Mouse (Mus musculus): ENCODE results near the gene Ppm1g. TPM values are rescaled to one million over a fixed set of nuclear protein-coding genes. Genes with fewer than 3 reads are reported as not detected.
A peak's percentile ranks its signal among the peaks of the same experiment; 100 is the strongest.
"Not testable (repeated sequence)": the region's sequence is repeated elsewhere in the genome, so short reads cannot be mapped to it uniquely, and the experiment has no call there.

The Ppm1g gene
- polyA plus RNA-seq, 1 experiment from 2014 or later: 169 TPM

DNA sequence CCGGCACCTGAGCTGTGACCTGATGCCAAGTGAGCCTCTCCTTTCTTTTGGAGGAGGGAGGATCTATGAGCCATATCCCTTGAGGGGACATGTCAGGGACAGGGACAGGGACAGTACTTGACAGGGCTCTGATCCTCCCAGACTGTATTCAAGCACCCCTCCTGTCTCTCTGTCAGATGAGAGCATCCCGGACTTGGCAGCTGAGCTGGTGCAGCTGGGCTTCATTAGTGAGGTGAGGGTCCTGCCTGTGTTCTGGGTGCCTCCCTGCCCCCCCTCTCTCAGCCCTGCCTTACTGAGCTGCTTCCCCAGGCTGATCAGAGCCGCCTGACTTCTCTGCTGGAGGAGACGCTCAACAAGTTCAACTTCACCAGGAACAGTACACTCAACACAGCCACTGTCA lies 30.2 kb upstream of the Ppm1g start:
- 70% methylated on average over 4 of the region's 4 CpGs for WGBS
- no peak overlapping the region for H3K4me3 ChIP-seq (replicated peaks)
- H3K27ac ChIP-seq: 0 out of 2 replicates have a peak overlapping the region, but pooled peaks have one; percentile 8
- peaks cover 96% of the 10 kb centered on the region for H3K36me3 ChIP-seq (replicated peaks)
- no peak overlapping the region for H3K4me2 ChIP-seq
- no peak for ATAC-seq (ENCODE audit: low FRiP score)
- H3K27me3 ChIP-seq: peaks cover 11% of the 10 kb centered on the region
- H3K9ac ChIP-seq: 0 out of 2 replicates have a peak overlapping the region, but pooled peaks have one; percentile 42
- H3K4me1 ChIP-seq: peaks cover 11% of the 10 kb centered on the region
- H3K9me3 ChIP-seq: no peaks in the 10 kb centered on the region

DNA sequence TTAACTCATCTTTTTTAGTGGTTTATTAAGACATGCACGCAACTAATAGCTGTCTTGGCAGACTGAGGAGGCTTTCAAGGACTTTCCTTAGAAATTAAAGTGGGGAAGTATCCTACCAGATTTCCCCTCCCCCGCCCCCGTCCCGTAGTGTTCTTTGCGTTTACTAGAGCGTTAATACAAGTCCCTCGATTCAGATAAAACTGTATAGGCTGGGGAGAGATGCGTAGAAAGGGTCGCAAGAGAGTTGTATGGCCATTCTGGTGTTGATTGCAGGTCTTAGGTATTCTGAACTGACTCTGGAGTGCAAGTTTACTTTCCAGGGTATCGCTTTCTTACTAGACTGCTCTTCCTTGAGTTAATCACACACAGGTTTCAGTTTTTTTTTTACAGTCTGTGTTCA lies 21.7 kb upstream of the Ppm1g start:
- no peak for ATAC-seq (ENCODE audit: low FRiP score)
- peak overlapping the region; percentile 96 for H3K9ac ChIP-seq
- no peaks in the 10 kb centered on the region for H3K27me3 ChIP-seq
- H3K9me3 ChIP-seq: no peaks in the 10 kb centered on the region
- H3K27ac ChIP-seq: no peak overlapping the region
- peak overlapping the region; percentile 98 for H3K4me3 ChIP-seq (replicated peaks)
- H3K36me3 ChIP-seq (replicated peaks): peaks cover 36% of the 10 kb centered on the region
- H3K4me2 ChIP-seq: peak overlapping the region; percentile 85
- H3K4me1 ChIP-seq: peaks cover 13% of the 10 kb centered on the region
- 23% methylated on average over 10 of the region's 10 CpGs for WGBS

- H3K9ac ChIP-seq: peak overlapping the region; percentile 96
- H3K36me3 ChIP-seq (replicated peaks): peaks cover 30% of the 10 kb centered on the region
- H3K27me3 ChIP-seq: no peaks in the 10 kb centered on the region
- WGBS: under 1% methylated on average over 13 of the region's 13 CpGs
- ATAC-seq (ENCODE audit: low FRiP score): no peak
- peaks cover 13% of the 10 kb centered on the region for H3K4me1 ChIP-seq
- H3K4me3 ChIP-seq (replicated peaks): peak overlapping the region; percentile 98
- no peaks in the 10 kb centered on the region for H3K9me3 ChIP-seq
- peak overlapping the region; percentile 98 for H3K27ac ChIP-seq
- H3K4me2 ChIP-seq: peak overlapping the region; percentile 85
Observed at GRCm38 (mm10) chr5:31241522-31242034, 21.1 kb upstream of the Ppm1g start.

- ATAC-seq (ENCODE audit: low FRiP score): peak; percentile 99
- H3K27me3 ChIP-seq: no peaks in the 10 kb centered on the region
- WGBS: under 1% methylated on average over 99 of the region's 103 CpGs
- peaks cover 23% of the 10 kb centered on the region for H3K36me3 ChIP-seq (replicated peaks)
- H3K4me2 ChIP-seq: peak within 1 kb of the TSS; percentile 85
- H3K4me3 ChIP-seq (replicated peaks): peak within 1 kb of the TSS; percentile 98
- H3K27ac ChIP-seq: peak within 1 kb of the TSS; percentile 98
- peaks cover 13% of the 10 kb centered on the region for H3K4me1 ChIP-seq
- 0 out of 2 replicates have a peak, but pooled peaks cover 3% of the 10 kb centered on the region for H3K9me3 ChIP-seq
- peak within 1 kb of the TSS; percentile 96 for H3K9ac ChIP-seq
Observed at GRCm38 (mm10) chr5:31240637-31241521, 20.4 kb upstream of the Ppm1g start, which contains the start of the genes Nrbp1 and Gm9970. TSS of gene Nrbp1 (plus strand) at chr5:31240864. TSS of gene Gm9970 (minus strand) at chr5:31241232.

GRCm38 (mm10) chr5:31226641-31227040 lies 6.2 kb upstream of the Ppm1g start:
- Histone ChIP-seq H3K36me3 (replicated peaks) (no peaks in the 10 kb centered on the region), H3K9ac (no peak overlapping the region), H3K4me2 (no peak overlapping the region), H3K4me1 (no peaks in the 10 kb centered on the region), H3K27me3 (no peaks in the 10 kb centered on the region; the same call in 1 of the 2 replicates), H3K27ac (no peak overlapping the region), H3K9me3 (no peaks in the 10 kb centered on the region), H3K4me3 (replicated peaks) (no peak overlapping the region)
- no peak for ATAC-seq (ENCODE audit: low FRiP score)
- WGBS: 76% methylated on average over 1 of the region's 1 CpGs

GRCm38 (mm10) chr5:31222696-31223095 lies 2.2 kb upstream of the Ppm1g start:
- Histone ChIP-seq H3K27me3 (no peaks in the 10 kb centered on the region), H3K4me1 (peaks cover 9% of the 10 kb centered on the region), H3K9ac (no peak overlapping the region), H3K27ac (no peak overlapping the region), H3K9me3 (no peaks in the 10 kb centered on the region), H3K4me2 (no peak overlapping the region), H3K36me3 (replicated peaks) (no peaks in the 10 kb centered on the region), H3K4me3 (replicated peaks) (no peak overlapping the region)
- ATAC-seq (ENCODE audit: low FRiP score): no peak
- 94% methylated on average over 9 of the region's 9 CpGs for WGBS

DNA sequence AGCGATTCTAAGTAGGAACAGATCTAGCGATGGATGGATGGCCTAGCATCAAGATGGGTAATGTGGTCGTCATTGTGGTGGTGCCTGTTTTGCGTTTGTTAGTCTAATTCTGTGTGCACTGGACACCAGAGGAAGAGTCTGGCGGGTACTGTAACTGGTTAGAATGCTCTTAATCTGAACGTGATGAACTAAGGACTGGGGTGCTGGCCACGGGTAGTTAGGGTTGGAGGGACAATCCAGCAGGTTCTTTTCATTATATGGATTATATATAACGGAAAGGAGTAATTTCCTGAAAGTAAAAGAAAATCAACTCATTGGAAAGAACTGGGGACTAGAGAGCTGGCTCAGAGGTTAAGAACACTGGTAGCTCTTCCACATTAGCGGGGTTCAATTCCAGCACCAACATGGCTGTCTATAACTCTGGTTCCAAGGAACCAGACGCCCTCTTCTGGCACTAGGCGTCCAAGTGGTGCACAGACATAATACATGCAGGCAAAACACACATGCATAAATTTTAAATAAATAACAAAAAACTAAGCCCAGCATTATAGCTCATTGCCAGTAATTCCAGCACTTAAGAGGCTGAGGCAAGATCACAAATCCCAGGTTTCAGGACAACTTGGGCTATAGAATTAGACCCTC lies 938 bp upstream of the Ppm1g start:
- peak overlapping the region; percentile 93 for H3K27ac ChIP-seq
- H3K4me2 ChIP-seq: peak overlapping the region; percentile 77
- no peaks in the 10 kb centered on the region for H3K9me3 ChIP-seq
- 10% methylated on average over 11 of the region's 11 CpGs for whole genome bisulfite sequencing
- H3K27me3 ChIP-seq: no peaks in the 10 kb centered on the region
- peak overlapping the region; percentile 90 for H3K9ac ChIP-seq
- H3K4me1 ChIP-seq: peaks cover 9% of the 10 kb centered on the region
- H3K36me3 ChIP-seq (replicated peaks): no peaks in the 10 kb centered on the region
- H3K4me3 ChIP-seq (replicated peaks): peak overlapping the region; percentile 98
- no peak; the same call in 1 of the 2 replicates for ATAC-seq (ENCODE audit: low FRiP score)

GRCm38 (mm10) chr5:31219911-31220447 lies 508 bp downstream of the Ppm1g start:
- WGBS: 0% methylated on average over 38 of the region's 40 CpGs
- ATAC-seq (ENCODE audit: low FRiP score): no peak; the same call in 1 of the 2 replicates

DNA sequence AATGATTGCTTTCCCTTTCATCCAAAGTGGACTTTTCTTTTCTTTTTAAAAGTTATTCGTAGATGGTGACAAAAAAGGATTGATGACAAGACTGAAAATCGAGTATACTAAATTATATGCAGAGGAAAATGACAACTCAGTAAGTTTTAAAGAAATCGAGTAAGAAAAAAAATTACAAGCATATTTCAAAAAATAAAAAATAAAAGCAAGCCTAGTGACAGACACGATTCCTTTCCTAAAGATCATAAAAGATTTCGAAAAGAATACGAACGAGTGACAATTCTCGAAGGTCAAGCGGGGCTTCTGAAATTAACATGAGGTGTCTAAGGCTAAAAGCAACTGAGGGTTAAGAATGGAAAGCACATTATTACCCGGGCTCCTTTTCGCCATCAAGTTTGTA lies 1.0 kb downstream of the Ppm1g start:
- H3K27me3 ChIP-seq: no peaks in the 10 kb centered on the region
- peak overlapping the region; percentile 93 for H3K27ac ChIP-seq
- 3% methylated on average over 11 of the region's 11 CpGs for WGBS

More at GRCm38 (mm10) chr5:31219911-31220447, 508 bp downstream of the Ppm1g start:
- peak overlapping the region; percentile 93 for H3K27ac ChIP-seq
- H3K9ac ChIP-seq: peak overlapping the region; percentile 90
- peak overlapping the region; percentile 77 for H3K4me2 ChIP-seq
- no peaks in the 10 kb centered on the region for H3K27me3 ChIP-seq
- H3K4me3 ChIP-seq (replicated peaks): peak overlapping the region; percentile 98
- no peaks in the 10 kb centered on the region for H3K9me3 ChIP-seq
- no peaks in the 10 kb centered on the region for H3K36me3 ChIP-seq (replicated peaks)
- peaks cover 9% of the 10 kb centered on the region for H3K4me1 ChIP-seq

DNA sequence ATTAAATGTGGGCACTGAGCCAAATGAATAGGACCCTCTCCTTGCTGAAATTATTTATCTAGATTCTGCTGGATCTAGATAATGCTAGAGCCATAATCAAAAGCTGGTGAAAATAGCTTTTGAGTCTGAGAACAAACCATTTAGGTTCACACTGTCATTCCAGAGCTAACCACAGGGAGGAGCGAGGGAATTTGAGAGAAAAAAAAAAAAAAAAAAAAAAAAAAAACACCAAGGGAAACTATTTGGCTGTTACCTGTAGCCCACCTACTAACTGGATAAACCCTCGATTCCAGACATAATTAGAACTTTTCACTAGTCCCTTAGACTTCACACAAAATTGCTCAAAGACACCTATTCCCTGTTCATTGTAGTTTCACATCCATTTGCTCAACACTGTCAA lies 1.4 kb downstream of the Ppm1g start:
- WGBS: 0% methylated on average over 2 of the region's 2 CpGs
- Histone ChIP-seq H3K9ac (no peak overlapping the region), H3K27me3 (no peaks in the 10 kb centered on the region)

More for the DNA sequence above, 1.0 kb downstream of the Ppm1g start:
- Histone ChIP-seq H3K4me2 (peak overlapping the region; percentile 77), H3K36me3 (replicated peaks) (no peaks in the 10 kb centered on the region), H3K4me1 (peaks cover 9% of the 10 kb centered on the region), H3K4me3 (replicated peaks) (peak overlapping the region; percentile 98), H3K9ac (peak overlapping the region; percentile 90), H3K9me3 (no peaks in the 10 kb centered on the region)
- no peak for ATAC-seq (ENCODE audit: low FRiP score)

GRCm38 (mm10) chr5:31218294-31218693 lies 2.2 kb downstream of the Ppm1g start:
- Histone ChIP-seq H3K27me3 (no peaks in the 10 kb centered on the region), H3K9me3 (no peaks in the 10 kb centered on the region), H3K27ac (no peak overlapping the region), H3K4me2 (no peak overlapping the region), H3K4me1 (peaks cover 9% of the 10 kb centered on the region), H3K4me3 (replicated peaks) (no peak overlapping the region), H3K9ac (no peak overlapping the region), H3K36me3 (replicated peaks) (no peaks in the 10 kb centered on the region)
- WGBS: 74% methylated on average over 7 of the region's 7 CpGs
- ATAC-seq (ENCODE audit: low FRiP score): no peak

More for the DNA sequence above, 1.4 kb downstream of the Ppm1g start:
- peaks cover 9% of the 10 kb centered on the region for H3K4me1 ChIP-seq
- ATAC-seq (ENCODE audit: low FRiP score): no peak
- no peaks in the 10 kb centered on the region for H3K36me3 ChIP-seq (replicated peaks)
- no peaks in the 10 kb centered on the region for H3K9me3 ChIP-seq
- peak overlapping the region; percentile 77 for H3K4me2 ChIP-seq
- H3K27ac ChIP-seq: no peak overlapping the region
- H3K4me3 ChIP-seq (replicated peaks): peak overlapping the region; percentile 98

GRCm38 (mm10) chr5:31216554-31216953 lies 3.9 kb downstream of the Ppm1g start:
- not testable (repeated sequence) for H3K4me2 ChIP-seq; H3K27me3 ChIP-seq; H3K9ac ChIP-seq; H3K36me3 ChIP-seq (replicated peaks); H3K4me1 ChIP-seq; ATAC-seq (ENCODE audit: low FRiP score); H3K9me3 ChIP-seq; H3K4me3 ChIP-seq (replicated peaks); H3K27ac ChIP-seq
- WGBS: 94% methylated on average over 6 of the region's 6 CpGs
